Mouse (Mus musculus): Measurements from ENCODE around the gene Bst2. TPM values are rescaled to one million over a fixed set of nuclear protein-coding genes. Genes with fewer than 3 reads are reported as not detected.
A peak's percentile ranks its signal among the peaks of the same experiment; 100 is the strongest.

The Bst2 gene
- polyA plus RNA-seq, 1 experiment, result 474 TPM

DNA sequence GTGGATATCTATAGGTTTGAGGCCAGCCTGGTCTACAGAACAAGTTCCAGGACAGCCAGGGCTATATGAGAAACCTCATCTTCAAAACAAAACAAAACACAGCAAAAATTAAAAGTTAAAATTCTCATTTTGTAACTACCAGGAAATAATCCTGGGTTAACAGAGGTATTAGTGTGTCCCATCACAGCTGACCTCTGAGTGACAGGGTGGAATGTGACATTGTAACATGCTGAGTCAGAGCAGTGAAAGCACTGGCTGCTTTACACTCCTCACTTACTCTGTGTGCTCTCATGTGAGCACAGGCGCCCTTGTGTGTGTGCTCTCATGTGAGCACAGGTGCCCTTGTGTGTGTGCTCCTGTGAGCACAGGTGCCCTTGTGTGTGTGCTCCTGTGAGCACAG, 37.8 kb upstream of the Bst2 start:
- 89% methylated on average over 1 of the region's 1 CpGs for WGBS
- no peaks in the 10 kb centered on the region for H3K36me3 ChIP-seq (ENCODE audit: control insufficient read depth, insufficient read depth, low read length)

GRCm38 (mm10) chr8:71574426-71574825, 37.2 kb upstream of the Bst2 start:
- H3K4me1 ChIP-seq (replicated peaks; ENCODE audit: control insufficient read depth, insufficient read depth, low read length), result peaks cover 30% of the 10 kb centered on the region
- TF ChIP-seq POLR2A (IDR thresholded peaks at IDR 0.05; ENCODE audit: control insufficient read depth, extremely low read depth, insufficient read depth, low read length, poor library complexity), result no peak
- TF ChIP-seq CTCF (IDR thresholded peaks at IDR 0.05; ENCODE audit: borderline replicate concordance, control insufficient read depth, extremely low read depth, insufficient read depth, low read length, poor library complexity), result no peak
- no peaks in the 10 kb centered on the region for H3K27me3 ChIP-seq (ENCODE audit: control insufficient read depth, insufficient read depth, low read length)
- H3K36me3 ChIP-seq (ENCODE audit: control insufficient read depth, insufficient read depth, low read length), result no peaks in the 10 kb centered on the region
- H3K27ac ChIP-seq (ENCODE audit: control insufficient read depth, insufficient read depth, low read length), result no peak overlapping the region
- WGBS, result 88% methylated on average over 7 of the region's 7 CpGs
- H3K4me3 ChIP-seq (ENCODE audit: control insufficient read depth, insufficient read depth, low read length), result no peak overlapping the region
- DNase-seq, result no peak

More for the DNA sequence above, 37.8 kb upstream of the Bst2 start:
- Histone ChIP-seq H3K27me3 (ENCODE audit: control insufficient read depth, insufficient read depth, low read length) (no peaks in the 10 kb centered on the region), H3K4me1 (replicated peaks; ENCODE audit: control insufficient read depth, insufficient read depth, low read length) (peaks cover 24% of the 10 kb centered on the region), H3K4me3 (ENCODE audit: control insufficient read depth, insufficient read depth, low read length) (no peak overlapping the region), H3K27ac (ENCODE audit: control insufficient read depth, insufficient read depth, low read length) (no peak overlapping the region)
- no peak for DNase-seq
- TF ChIP-seq CTCF (IDR thresholded peaks at IDR 0.05; ENCODE audit: borderline replicate concordance, control insufficient read depth, extremely low read depth, insufficient read depth, low read length, poor library complexity) (no peak), POLR2A (IDR thresholded peaks at IDR 0.05; ENCODE audit: control insufficient read depth, extremely low read depth, insufficient read depth, low read length, poor library complexity) (no peak)

DNA sequence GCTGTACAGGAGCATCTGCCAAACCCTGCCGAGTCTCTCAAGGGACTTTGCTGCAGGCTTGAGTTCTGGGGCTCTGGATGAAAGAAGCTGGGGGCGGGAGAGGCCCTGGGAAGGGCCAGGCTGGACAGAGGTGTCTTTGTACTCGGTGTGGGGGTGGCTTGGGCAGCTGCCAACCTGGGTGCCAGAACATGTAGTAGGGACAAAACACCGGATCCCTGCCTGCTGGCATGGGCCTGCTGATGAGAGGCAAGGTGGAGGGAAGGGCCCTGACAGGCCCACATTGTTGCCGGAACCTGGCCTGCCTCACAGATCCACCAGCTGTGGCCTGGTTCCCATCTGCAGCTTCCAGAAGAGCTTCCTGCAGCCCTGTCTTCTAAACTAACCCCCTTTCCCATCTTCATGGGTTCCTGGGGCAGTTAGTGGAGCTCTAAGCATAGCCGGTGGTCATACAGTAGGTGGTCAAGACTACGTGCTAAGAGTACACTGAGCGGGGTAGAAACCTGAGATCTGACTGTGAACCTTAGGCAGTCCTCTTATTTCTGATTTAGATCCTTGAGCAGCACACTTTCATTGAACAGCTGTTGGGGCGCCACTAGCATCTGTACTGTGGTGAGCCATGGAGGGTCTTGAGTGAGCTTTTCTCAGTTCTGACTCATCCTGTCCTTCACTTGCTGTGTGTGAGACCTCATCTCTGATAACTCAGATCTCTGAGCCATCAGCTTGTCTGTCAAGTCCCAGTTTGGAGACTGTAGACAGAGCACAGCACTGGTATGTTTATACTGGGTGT, 35.8 kb upstream of the Bst2 start:
- 91% methylated on average over 9 of the region's 9 CpGs for WGBS

DNA sequence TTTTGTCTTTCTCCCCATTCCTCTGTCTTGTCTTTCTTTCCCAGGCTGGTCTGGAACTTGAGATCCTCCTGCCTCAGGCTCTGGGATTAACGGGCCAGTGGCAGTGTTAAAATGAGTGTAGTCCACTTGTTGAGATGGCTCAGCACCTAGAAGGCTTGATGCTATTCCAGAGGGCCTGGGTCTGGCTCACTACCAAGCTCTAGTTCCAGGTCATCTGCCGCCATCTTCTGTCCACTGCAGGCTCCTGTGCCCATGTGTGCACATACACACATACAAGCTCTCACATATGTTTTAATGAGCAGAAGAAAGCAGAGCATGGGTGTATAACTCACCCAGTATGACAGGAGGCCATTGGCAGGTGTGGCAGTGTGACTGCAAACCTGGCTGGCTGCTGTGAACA, 34.8 kb upstream of the Bst2 start:
- H3K4me3 ChIP-seq (ENCODE audit: control insufficient read depth, insufficient read depth, low read length), result no peak overlapping the region
- H3K27me3 ChIP-seq (ENCODE audit: control insufficient read depth, insufficient read depth, low read length), result no peaks in the 10 kb centered on the region
- H3K4me1 ChIP-seq (replicated peaks; ENCODE audit: control insufficient read depth, insufficient read depth, low read length), result peaks cover 39% of the 10 kb centered on the region
- TF ChIP-seq POLR2A (IDR thresholded peaks at IDR 0.05; ENCODE audit: control insufficient read depth, extremely low read depth, insufficient read depth, low read length, poor library complexity) (no peak), CTCF (IDR thresholded peaks at IDR 0.05; ENCODE audit: borderline replicate concordance, control insufficient read depth, extremely low read depth, insufficient read depth, low read length, poor library complexity) (no peak)
- DNase-seq, result no peak
- H3K36me3 ChIP-seq (ENCODE audit: control insufficient read depth, insufficient read depth, low read length), result no peaks in the 10 kb centered on the region
- H3K27ac ChIP-seq (ENCODE audit: control insufficient read depth, insufficient read depth, low read length), result no peak overlapping the region
- 95% methylated on average over 2 of the region's 2 CpGs for WGBS

More for the DNA sequence above, 35.8 kb upstream of the Bst2 start:
- peaks cover 37% of the 10 kb centered on the region for H3K4me1 ChIP-seq (replicated peaks; ENCODE audit: control insufficient read depth, insufficient read depth, low read length)
- H3K36me3 ChIP-seq (ENCODE audit: control insufficient read depth, insufficient read depth, low read length), result no peaks in the 10 kb centered on the region
- no peaks in the 10 kb centered on the region for H3K27me3 ChIP-seq (ENCODE audit: control insufficient read depth, insufficient read depth, low read length)
- no peak overlapping the region for H3K4me3 ChIP-seq (ENCODE audit: control insufficient read depth, insufficient read depth, low read length)
- no peak overlapping the region for H3K27ac ChIP-seq (ENCODE audit: control insufficient read depth, insufficient read depth, low read length)
- TF ChIP-seq POLR2A (IDR thresholded peaks at IDR 0.05; ENCODE audit: control insufficient read depth, extremely low read depth, insufficient read depth, low read length, poor library complexity) (no peak), CTCF (IDR thresholded peaks at IDR 0.05; ENCODE audit: borderline replicate concordance, control insufficient read depth, extremely low read depth, insufficient read depth, low read length, poor library complexity) (no peak)
- no peak for DNase-seq

DNA sequence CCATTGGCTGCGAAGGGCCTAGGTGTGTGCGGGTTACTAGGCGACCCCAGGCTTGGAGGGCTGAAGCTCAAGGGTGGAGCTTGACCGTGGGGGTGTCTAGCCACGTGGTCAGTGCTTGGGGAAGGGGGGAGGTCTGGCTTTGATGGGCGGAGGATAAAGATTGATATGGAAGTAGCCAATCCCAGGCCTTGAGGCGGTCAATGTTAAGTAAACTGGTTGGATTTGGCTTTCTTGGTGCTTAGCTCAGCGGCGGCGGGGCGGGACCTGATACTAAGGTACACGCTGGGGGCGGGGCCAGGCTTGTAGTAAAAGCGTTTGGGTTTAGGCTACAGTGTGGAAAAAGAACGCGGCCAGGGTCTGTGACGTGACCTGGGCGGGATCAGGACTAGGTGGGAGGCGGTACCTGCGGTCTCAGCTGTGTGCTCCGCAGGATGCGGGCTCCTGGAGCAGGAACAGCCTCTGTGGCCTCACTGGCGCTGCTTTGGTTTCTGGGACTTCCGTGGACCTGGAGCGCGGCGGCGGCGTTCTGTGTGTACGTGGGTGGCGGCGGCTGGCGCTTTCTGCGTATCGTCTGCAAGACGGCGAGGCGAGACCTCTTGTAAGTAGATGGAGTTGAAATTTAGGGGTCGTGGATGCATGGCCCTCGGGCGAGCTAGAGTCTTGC, 33.2 kb upstream of the Bst2 start:
- no peak for TF ChIP-seq CTCF (IDR thresholded peaks at IDR 0.05; ENCODE audit: borderline replicate concordance, control insufficient read depth, extremely low read depth, insufficient read depth, low read length, poor library complexity)
- Histone ChIP-seq H3K27ac (ENCODE audit: control insufficient read depth, insufficient read depth, low read length) (peak overlapping the region; percentile 9; the same call in 1 of the 2 replicates), H3K36me3 (ENCODE audit: control insufficient read depth, insufficient read depth, low read length) (no peaks in the 10 kb centered on the region), H3K4me3 (ENCODE audit: control insufficient read depth, insufficient read depth, low read length) (peak overlapping the region; percentile 55), H3K4me1 (replicated peaks; ENCODE audit: control insufficient read depth, insufficient read depth, low read length) (peaks cover 39% of the 10 kb centered on the region), H3K27me3 (ENCODE audit: control insufficient read depth, insufficient read depth, low read length) (no peaks in the 10 kb centered on the region)
- under 1% methylated on average over 41 of the region's 41 CpGs for WGBS
- DNase-seq, result peak; percentile 85

DNA sequence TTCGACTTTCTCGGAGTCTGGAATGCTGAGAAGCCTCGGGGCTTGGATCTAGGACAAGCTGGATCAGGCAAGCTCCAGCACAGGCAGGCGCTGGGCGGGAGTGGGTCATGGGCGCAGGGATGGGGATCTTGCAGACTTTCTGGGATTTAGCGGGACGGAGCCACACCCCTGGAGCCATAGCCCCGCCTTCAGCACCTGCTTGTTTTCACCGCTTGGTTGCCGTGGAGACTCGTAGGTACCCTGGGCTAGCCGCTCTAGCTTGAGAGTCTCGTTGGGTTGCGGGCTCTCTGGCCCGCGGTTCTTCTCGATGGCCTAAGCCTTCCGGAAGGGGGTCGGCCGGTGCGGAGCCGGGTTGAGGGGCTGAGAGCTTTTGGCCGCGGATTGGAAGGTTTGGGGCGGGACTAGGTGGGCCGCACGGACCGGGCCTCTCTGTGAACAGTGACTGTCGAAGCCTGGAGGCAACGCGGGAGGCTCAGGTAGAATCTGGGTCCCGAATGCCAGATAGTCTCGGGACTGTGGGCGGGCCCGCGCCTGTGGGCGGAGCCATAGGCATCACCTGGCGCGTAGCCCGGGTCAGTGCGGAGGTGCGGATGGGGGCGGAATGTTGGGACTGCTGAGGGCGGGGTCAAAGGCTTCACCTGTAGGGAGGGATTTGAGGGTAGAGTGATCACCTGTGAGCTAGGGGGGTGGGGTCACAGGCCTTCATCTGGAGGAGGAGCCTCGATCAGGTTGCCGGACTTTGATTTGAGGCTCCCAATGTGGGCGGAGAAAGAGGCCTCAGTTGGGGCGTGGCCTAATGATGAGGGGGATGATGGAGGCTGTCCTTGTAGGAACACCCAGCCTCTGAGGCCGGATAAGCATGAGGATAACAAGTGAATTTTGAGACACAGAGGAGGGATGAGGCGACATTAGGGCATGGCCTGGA, 32.4 kb upstream of the Bst2 start:
- DNase-seq, result peak; percentile 60
- Histone ChIP-seq H3K4me3 (ENCODE audit: control insufficient read depth, insufficient read depth, low read length) (peak overlapping the region; percentile 55), H3K4me1 (replicated peaks; ENCODE audit: control insufficient read depth, insufficient read depth, low read length) (peaks cover 39% of the 10 kb centered on the region), H3K27me3 (ENCODE audit: control insufficient read depth, insufficient read depth, low read length) (no peaks in the 10 kb centered on the region), H3K27ac (ENCODE audit: control insufficient read depth, insufficient read depth, low read length) (peak overlapping the region; percentile 31; the same call in 1 of the 2 replicates), H3K36me3 (ENCODE audit: control insufficient read depth, insufficient read depth, low read length) (no peaks in the 10 kb centered on the region)
- TF ChIP-seq CTCF (IDR thresholded peaks at IDR 0.05; ENCODE audit: borderline replicate concordance, control insufficient read depth, extremely low read depth, insufficient read depth, low read length, poor library complexity), result no peak
- TF ChIP-seq POLR2A (IDR thresholded peaks at IDR 0.05; ENCODE audit: control insufficient read depth, extremely low read depth, insufficient read depth, low read length, poor library complexity), result no peak
- WGBS, result 8% methylated on average over 51 of the region's 51 CpGs

All from thymus, adult 2 months (tissue).